Mouse (Mus musculus) layer of hippocampus, postnatal 14 days (tissue): ENCODE results near the gene Sstr3. TPM values are rescaled to one million over a fixed set of nuclear protein-coding genes. Genes with fewer than 3 reads are reported as not detected.

ENCODE experiments used
- DNase-seq, 2 experiments: peaks; one replicate each; pipeline ENCODE4 v3.0.0; 2021 to 2022; ENCODE audit warnings: low spot score in 2 of 2, mixed read lengths in 1 of 2
- total RNA-seq, 2 experiments: library from RNA; stranded (reverse); gene quantifications; 2 replicates each; pipeline ENCODE4 v1.2.3; 2021

The Sstr3 gene
- total RNA-seq, 2 experiments from 2014 or later, result 22.9 to 23.9 TPM

DNA sequence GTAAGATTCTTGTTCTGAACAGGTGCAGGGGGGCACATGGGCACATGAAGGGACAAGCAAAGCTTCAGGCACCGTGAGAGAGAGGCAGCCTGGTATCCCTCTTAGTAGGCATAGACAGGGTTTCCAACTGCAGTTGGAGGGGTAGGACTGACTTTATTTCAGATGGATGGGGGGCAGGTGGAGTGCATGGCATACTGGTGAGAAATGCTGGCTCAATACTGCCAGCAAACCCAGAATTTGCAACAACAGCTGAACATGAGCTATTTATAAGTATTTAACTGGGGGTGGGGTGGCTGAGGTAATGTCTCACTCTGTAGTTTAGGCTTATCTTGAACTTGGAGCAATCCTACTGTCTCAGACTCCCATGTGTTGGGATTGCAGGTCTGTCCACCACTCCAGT is 40.5 kb downstream of the Sstr3 start:
- DNase-seq, result peak in 1 of 2 experiments; percentile 20

DNA sequence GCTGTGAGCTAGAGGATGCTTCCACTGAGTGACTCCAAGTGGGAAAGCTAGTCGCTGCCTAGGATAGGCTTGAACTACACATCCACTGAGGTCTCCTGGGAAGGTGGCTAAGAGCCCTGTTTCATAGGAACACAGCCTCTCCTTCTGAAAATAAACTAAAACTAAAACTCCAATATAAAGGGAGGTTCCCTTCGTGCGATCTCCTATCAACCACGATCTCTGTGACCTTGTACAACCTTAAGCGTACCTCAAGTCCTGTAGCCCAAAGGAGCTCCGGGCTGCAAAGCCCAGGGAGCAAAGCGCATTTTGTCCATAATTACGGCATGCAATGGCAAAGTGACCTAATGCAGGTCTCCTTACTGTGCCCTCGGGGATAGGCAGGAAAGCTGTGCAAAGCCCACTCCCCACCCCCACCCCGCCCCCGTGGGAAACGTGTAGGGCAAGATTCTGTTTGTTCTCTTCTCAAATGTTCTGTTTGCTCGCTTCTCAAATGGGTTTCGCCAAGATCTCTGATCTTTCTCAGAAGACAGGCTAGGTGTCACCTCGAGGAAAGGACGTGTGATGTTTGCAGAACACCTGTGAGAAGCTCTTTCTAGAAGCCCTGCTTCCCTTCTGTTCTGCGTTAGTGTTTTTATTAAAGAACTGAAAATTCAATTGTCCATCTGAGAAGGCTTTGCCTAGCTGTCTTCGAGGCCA is 41.9 kb downstream of the Sstr3 start:
- DNase-seq, result no peak

DNA sequence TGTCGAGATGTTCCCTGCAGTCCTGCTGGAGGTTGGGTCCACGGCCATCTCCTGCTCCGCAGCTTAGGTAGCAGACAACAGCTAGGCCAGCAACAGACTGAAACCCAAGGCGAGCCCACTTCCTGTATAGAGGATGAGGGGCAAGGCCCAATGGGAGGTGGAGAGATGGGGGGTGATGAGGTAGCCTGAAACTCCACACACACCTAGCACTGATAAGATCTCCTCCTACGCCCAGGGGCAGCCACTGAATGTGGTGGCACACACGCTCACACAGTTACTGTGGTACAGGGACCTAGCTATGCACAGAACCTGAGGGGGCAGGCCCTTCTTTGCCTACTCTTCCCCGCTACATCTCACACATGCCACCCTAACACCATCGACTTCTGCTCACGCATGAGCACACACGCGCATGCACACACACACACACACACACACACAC is 49.5 kb downstream of the Sstr3 start, which contains the start of gene Il2rb:
Gene Il2rb (minus strand): TSS at position 304 of the 439 bp plus-strand sequence.
- DNase-seq, result no peak

DNA sequence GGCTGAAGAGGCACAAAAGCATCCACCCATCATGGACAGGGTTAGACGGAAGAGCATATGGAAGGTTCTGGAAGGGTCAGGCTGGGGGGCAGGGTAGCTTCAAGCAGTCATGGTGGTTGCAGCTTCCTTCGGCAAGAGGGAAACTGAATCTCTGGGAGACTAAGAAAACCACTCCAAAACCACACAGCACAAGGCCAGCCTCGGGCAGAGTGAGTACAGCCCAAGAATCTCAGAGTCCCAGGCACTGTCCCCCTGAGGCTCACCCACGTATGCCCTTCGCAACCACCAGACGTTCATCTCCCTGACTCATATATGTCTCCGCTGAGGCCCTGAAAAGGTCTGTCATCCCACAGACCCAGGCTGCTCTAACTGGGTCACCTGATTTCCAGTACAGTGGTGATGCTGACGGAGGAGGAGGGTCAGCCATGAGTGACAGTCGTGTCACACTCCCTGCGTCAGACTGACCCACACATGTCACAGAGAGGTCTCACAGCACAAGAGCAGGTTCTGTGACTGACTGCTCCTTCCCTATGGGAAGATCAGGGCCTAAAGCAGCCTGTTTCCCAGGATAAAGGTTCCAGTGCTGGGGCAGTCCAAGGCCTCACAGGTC is 51.0 kb downstream of the Sstr3 start:
- no peak for DNase-seq

DNA sequence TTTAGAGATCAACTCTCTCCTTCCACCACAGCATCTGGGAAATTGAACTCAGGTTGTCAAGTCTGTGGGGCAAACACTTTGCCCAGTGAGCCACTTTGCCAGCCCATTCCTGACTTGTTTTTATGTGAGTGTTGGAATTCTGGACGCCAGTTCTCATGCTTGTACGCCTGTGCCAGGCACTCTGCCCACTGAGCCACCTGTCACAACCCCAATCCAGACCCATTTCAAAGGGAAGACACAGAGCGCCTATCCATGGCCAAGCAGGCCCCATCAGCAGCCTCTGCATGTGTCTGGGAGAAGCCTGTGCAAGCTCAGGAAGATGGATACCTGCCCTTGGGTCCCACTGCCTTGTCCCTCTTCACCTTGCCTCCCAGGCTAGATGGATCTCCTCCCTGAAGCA is 53.2 kb downstream of the Sstr3 start:
- DNase-seq, result no peak

DNA sequence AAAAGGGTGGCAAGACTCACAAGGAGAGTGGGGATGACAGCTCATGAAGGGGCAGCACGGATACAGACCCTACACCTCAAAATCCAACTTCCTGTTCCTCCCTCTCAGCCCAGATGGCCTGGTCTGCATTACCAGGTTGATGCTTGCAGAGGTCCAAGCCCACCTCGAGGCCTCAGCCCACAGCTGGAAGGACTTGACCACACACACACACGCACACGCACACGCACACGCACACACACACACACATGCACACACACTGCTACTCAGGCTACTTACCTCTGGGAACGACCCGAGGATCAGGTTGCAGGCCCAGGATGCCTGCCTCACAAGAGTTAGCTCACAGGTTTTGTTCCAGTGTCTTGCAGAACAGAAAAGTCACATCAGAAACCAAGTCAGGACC is 54.6 kb downstream of the Sstr3 start:
- DNase-seq, result no peak

DNA sequence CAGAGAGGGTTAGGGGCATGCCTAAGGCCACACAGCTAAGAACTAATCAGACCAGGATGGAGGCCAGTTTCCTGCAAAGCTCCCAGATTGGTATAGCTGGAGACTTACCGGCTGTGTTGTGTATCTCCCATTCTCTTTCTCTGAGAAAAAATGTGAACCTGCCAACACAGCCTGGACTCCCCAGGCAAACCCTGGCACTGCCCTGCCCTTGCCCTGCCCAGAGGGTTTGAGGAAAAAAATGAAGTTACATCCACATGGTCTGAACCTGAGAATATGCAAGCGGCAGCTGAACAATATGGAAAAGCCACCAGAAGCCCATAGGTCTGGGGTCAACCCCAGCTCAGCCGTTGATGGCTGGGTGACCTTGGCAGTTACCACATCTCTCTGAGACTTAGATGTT is 55.2 kb downstream of the Sstr3 start:
- DNase-seq, result no peak

DNA sequence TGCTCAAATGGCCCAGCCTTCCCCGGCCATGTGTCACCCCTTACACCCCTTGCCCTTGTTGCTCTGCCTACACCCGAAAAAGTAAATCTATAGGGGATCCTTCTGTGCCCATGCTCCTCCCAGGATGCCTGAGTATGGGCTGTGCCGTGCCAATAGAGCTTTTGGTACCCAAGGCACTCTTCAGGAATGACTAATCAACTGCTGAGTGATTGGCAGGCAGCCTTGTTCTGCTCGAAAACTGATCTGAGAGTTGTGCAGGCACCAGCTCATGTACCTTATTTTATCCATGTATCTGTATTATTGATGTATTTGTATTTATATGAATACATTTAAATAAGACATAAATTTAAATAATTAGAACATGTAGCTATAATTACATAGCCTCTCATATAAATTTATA is 57.4 kb downstream of the Sstr3 start:
- no peak for DNase-seq

Other genes with a start within 250 kb of the Sstr3 start
- 1 to 10 TPM; 2.3 to 2.7 TPM for gene Csf2rb2, start 239.0 kb downstream of the Sstr3 start, total RNA-seq
- gene Csf2rb, start 218.9 kb downstream of the Sstr3 start, total RNA-seq, result 1 to 10 TPM; 3.3 to 3.8 TPM
- under 1 TPM in 1 of 2 experiments, not detected in 1; 0.43 TPM for gene Tex33, start 148.8 kb downstream of the Sstr3 start, total RNA-seq
- gene Tst, start 138.8 kb downstream of the Sstr3 start, total RNA-seq, result 10 to 100 TPM; 35.4 to 45.6 TPM
- gene Mpst, start 138.3 kb downstream of the Sstr3 start, total RNA-seq, result 10 to 100 TPM; 39.5 to 41.9 TPM
- 100 to 1,000 TPM; 254 to 262 TPM for gene Kctd17, start 116.1 kb downstream of the Sstr3 start, total RNA-seq
- gene Tmprss6, start 76.1 kb downstream of the Sstr3 start, total RNA-seq, result not detected
- under 1 TPM; 0.07 to 0.12 TPM for gene Il2rb, start 49.4 kb downstream of the Sstr3 start, total RNA-seq
- 10 to 100 TPM; 10.8 to 12.0 TPM for gene C1qtnf6, start 13.3 kb downstream of the Sstr3 start, total RNA-seq
- 1 to 10 TPM; 2.5 to 3.5 TPM for gene Rac2, start 28.1 kb upstream of the Sstr3 start, total RNA-seq
- 10 to 100 TPM; 16.9 to 18.0 TPM for gene Cyth4, start 52.4 kb upstream of the Sstr3 start, total RNA-seq
- 100 to 1,000 TPM; 161 to 171 TPM for gene Elfn2, start 174.1 kb upstream of the Sstr3 start, total RNA-seq
- 1 to 10 TPM; 7.9 to 8.3 TPM for gene Mfng, start 228.8 kb upstream of the Sstr3 start, total RNA-seq